Mouse (Mus musculus): ENCODE measurements at regions not wholly inside any gene's neighbourhood (a gene's known extent, or its start where the extent isn't known, plus 50 kb on each side); places are given as distances from the start of the nearest gene placed in this dataset.
A peak's percentile ranks its signal among the peaks of the same experiment; 100 is the strongest.

DNA sequence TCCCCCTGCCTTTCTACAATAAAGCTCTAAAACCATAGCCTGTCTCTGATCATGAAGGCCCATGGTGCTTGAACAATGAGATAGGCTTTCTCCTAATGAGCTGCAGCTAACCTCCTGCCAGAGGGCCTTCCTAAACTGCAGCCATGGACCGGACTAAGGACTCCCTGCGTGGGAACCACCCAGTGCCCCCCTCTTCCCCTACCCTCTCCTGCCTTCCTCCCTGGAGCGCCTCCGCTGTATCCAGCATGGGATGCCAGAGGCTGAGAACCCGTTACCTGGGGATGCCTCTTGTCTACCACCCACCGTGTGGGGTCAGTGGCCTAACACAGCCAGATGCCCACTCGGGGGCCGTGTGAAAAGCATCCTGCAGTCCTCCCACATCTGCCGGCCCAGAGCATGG, 51.7 kb upstream of the Wls start:
- ATAC-seq (ENCODE audit: low FRiP score, low read depth), result peak; percentile 48; the same call in 1 of the 2 replicates
- 46% methylated on average over 9 of the region's 9 CpGs for WGBS

More for the DNA sequence above, 51.7 kb upstream of the Wls start:
- Histone ChIP-seq H3K4me3 (no peak overlapping the region), H3K27ac (replicated peaks) (no peak overlapping the region), H3K4me1 (no peaks in the 10 kb centered on the region), H3K36me3 (no peaks in the 10 kb centered on the region), H3K9me3 (no peaks in the 10 kb centered on the region), H3K27me3 (no peaks in the 10 kb centered on the region), H3K4me2 (replicated peaks) (no peak overlapping the region), H3K9ac (replicated peaks) (no peak overlapping the region)

Measured in midbrain, embryonic 12.5 days (tissue).